Mouse (Mus musculus) 416B (cell line): ENCODE data around the gene Rfc4.
"Not testable (repeated sequence)": the region's sequence is repeated elsewhere in the genome, so short reads cannot be mapped to it uniquely, and the experiment has no call there.

Experiments used
- DNase-seq: peaks from one replicate; pipeline ENCODE4 v3.0.0; 2011; ENCODE audit warnings: low read depth

Rfc4 gene

DNA sequence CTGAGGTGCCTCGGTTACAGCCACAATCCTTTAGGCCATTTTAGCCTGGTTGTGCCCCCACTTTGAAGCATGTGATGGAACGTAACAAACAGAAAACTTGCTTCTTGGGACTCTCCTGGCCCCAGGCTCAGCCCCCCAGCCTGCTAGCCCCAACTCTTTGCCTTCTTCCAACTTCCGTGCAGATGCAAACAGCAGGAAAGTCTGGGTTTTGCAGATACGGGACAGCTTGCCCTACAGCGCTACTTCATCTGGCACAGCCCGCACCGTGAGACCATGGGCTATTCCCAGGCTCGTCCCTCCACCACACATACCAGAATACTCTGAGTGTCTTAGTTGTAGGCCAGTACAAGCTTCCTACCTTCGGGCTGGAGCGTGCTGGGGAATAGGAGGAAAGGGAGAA lies 26.9 kb downstream of the Rfc4 start:
- no peak for DNase-seq

DNA sequence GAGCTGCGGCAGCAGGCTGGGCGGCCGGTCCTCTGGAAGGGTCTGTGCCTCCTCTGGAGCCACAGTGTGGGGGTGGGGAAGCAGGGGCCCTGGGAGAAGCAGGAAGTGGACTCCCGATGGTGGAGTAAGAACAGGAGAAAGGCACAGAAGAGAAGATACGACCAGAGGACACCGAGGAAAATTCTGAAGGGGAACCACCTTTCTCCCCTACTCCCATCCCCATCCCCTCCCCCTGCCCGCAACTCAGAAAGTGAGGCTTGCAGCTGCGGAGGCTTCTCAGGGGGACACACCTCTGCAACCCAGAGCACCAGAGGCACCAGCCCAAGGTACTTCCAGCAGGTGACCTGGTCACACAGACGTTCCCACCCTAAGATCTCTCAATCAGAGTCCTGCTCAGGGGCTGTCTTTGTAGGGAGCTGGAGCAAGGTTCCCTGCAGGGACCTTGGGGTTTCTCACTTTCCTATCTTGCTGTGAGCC lies 27.4 kb downstream of the Rfc4 start:
- DNase-seq, result no peak

DNA sequence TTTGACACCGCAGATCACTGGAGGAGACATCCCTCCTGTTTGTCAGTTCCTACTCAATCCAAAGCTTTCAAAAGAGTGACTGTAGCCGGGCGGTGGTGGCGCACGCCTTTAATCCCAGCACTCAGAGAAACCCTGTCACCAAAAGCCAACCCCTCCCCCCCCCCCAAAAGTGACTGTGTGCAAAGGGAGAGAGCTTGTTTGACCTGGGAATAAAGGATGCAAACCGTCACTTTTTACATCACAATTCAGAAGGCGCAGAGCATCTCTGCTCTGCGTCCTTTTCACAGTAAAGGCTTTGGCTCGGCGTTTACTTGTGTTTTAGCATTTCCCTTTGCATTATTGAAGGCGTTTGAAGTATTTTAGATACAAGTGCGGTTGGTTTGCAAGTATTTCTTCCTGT lies 27.9 kb downstream of the Rfc4 start:
- no peak for DNase-seq

DNA sequence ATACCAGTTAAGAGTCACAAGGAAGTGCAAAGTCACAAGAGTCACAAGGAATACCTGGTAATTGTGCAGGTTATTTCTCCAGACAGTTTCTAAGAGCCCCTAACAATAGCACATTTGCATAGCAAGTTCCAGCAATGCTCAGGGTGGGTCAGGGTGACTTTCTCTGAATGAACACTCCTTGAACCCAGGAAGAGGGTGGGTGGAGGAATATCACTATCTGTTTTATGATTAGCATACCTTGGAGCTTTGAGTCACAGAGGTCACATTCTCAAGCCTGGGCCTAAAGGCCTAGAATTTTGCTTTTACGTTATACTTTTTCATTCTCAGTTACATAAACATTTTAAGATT lies 29.5 kb downstream of the Rfc4 start:
- DNase-seq, result not testable (repeated sequence)

DNA sequence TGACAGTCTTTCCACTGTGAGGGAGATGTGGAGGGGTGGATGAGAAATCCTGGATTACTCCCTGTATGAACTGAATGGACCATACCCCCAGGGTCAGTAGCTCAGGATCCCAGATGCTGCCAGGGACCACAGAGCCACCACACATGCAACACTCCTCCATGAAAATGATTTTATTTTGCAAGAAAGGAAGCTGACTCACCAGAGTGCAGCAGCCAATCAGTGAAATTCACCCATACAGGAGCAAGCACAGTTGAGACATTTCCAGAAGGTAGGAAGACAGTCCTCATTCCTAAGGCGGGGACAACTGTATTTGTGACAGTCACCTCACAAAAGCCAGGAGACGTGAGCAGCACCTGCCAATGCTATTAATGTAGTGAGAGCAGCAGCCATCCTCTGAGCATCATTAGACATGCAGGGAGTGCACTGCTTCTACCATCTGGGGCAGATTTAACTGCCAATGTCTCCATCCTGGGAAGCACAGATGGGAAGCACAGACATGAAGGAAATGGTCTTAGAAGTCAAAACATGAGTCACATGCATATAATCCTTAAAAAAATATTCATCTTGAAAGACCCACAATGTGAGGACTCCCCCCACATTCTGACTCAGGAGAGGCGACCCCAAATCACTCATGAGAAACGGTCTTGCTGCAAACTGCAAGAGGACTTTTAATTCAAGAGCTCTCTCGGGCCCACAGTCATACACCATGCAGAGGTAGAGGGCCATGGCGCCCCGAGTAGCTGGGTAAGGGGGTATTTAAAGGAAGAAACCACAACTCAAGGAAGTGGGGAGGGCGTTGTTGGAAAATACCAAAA lies 30.0 kb downstream of the Rfc4 start:
- peak; percentile 61 for DNase-seq

DNA sequence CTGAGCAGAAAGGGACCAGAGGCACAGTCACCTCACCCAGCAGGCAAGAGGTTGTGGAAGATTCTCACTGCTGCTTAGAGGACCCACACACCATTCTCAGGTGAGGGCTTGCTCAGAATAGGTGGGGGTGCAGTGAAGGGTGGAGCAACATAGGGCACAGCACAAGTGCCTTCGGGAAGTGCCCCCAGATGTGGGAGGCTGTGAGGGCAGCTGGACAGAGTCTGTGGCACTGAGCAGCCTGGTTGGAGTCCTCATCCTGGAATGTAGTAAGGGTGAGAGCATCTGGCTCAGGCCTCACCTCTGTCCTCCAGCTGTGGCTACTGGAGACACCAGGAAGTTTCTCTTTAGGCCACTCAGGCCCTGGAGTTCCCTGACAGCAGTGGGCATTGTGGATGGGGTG lies 30.7 kb downstream of the Rfc4 start:
- not testable (repeated sequence) for DNase-seq

DNA sequence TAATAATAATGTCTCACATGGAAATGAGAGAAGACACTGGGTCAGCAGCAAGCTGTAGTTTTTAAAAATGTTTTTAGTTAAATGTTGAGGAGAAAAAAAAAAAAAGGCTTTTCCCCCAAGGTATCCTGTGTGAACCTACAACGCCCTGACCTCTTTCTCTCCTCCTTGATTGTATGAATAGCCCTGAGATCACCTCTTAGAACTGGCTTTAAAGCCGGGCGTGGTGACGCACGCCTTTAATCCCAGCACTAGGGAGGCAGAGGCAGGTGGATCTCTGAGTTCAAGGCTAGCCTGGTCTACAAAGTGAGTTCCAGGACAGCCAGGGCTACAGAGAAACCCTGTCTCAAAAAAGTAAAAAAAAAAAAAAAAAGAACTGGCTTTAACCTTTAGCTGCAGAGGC lies 32.0 kb downstream of the Rfc4 start:
- not testable (repeated sequence) for DNase-seq

DNA sequence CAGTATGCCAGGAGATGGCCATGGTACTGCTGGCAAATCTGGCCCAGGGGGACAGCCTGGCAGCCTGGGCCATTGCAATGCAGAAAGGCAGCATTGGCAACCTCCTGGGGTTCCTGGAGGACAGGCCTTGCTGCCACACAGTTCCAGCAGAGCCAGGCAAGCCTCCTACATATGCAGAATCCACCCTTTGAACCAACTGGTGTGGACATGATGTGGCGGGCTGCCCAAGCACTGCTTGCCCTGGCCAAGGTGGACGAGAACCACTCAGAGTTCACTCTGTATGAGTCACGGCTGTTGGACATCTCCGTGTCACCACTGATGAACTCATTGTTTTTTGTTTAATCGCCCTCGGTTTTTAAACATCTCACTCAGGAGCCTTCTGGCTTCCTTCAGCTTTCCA lies 33.4 kb downstream of the Rfc4 start:
- no peak for DNase-seq

DNA sequence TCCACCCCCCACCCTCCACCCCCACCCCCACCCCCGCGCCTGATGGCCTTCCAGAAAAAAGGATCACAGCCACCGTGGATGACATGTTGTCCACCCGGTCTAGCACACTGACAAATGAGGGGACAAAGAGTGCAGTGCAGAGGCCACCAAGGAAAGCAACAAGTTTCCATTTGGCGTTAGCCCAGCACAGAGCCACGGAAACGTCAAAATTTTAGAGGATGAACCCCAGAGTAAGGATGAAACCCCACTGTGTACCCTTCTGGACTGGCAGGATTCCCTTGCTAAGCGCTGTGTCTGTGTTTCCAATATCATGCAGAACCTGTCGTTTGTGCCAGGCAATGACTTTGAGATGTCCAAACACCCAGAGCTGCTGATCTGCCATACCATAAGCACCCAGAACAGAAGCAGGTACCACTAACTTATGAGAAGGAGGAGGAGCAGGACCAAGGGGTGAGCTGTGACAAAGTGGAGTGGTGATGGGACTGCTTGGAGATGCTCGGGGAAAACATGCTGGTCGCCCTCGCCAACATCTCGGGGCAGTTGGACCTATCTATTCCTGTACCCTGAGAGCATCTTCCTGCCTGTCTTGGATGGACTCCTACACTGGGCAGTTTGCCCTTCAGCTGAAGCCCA lies 34.1 kb downstream of the Rfc4 start:
- DNase-seq, result no peak

DNA sequence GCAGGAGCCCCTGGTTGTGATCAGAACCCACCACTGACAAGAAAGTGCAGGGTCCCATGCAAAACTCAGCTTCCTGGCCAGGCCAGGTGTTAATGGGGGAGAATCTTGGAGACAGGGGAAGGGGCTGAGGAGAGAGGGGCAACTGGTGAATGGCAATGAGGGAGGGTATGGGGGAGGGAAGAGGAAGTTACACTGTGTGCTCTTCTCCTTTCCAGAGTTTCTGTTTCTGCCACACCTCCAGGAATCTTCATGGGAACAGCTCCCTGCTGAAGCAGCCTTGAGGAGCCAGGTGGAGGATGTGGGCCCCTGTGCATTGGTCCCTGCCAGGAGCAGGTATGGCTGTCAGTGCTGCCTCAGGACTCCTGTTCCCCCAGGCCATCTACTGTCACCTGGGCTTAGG lies 36.2 kb downstream of the Rfc4 start:
- DNase-seq, result not testable (repeated sequence)

DNA sequence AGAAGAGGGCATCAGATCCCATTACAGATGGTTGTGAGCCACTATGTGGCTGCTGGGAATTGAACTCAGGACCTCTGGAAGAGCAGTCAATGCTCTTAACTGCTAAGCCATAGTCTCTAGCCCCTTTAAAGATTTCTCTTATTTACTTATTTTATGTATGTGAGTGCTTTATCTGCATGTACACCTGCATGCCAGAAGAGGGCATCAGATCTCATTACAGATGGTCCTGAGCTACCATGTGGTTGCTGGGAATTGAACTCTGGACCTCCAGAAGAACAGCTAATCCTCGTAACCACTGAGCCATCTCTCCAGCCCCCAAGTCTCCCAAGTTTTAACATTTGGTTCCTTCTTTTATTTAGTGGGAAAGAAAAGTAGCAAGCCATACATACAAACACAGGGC lies 39.0 kb downstream of the Rfc4 start:
- DNase-seq, result not testable (repeated sequence)

DNA sequence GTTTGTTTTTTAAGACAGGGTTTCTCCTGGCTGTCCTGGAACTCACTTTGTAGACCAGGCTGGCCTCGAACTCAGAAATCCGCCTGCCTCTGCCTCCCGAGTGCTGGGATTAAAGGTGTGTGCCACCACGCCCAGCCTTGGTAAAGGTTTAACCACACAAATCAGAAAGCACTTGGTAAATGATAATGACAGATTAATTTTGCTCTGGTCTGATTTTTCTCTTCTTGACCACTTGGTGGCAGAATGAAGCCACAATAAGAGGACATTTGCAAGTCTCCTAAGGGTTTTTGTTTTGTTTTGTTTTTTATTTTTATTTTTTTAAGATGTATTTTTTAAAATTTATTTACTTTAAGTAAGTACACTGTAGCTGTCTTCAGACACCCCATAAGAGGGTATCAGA lies 39.8 kb downstream of the Rfc4 start:
- DNase-seq, result peak; percentile 76

DNA sequence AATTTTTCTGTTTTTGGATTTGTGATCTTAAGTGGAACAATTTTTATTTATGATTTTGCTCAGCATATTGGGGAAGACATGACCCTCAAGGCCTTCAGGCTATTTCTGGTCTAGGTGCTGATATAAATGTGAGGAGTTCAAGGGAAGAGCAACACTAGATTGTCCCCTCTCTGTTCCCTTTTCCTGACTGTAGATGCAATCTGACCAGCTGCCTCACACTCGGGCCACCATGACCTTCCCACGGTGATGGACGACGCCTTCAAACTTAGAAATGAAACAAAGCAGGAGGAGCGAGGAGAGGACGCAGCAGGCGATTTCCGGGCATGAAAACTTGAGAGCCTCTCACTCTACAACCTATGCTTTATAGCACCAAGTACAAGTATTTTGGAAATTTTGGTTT lies 40.4 kb downstream of the Rfc4 start:
- not testable (repeated sequence) for DNase-seq

DNA sequence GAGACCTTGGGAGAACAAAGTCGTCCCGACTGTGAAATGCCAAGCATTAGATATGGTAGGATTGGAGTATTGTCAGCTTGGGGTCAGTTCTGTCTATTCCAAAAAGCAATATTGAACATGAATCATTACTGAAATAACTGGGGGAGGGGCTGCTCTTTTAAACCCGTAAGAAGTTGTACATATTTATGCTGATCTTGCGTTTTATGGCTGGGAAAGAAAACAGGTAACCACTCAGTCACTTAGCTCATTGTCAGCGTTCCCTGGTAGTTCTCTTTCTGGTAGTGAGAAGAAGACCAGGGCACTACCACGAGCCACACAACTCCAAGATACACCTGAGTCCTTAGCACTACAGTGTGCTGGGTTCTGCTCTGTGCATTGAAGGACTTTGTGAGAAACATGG lies 50.0 kb downstream of the Rfc4 start:
- not testable (repeated sequence) for DNase-seq
